Mouse (Mus musculus) midbrain, embryonic 13.5 days (tissue): Measurements from ENCODE around the gene Vps13d. TPM values are rescaled to one million over a fixed set of nuclear protein-coding genes. Genes with fewer than 3 reads are reported as not detected.

Source experiments
- ATAC-seq: fragments of 200-750 bp; cut with Nextera tagmentation; 2 replicates; pipeline ENCODE4 v1.8.0; 2017; ENCODE audit warnings: mild to moderate bottlenecking, moderate TSS enrichment, moderate library complexity
- H3K27ac ChIP-seq: fragments of 300-500 bp; sonication (generic); 2 replicates; pipeline ENCODE4 v1.5.1; 2015; ENCODE audit warnings: inconsistent platforms, mild to moderate bottlenecking, moderate library complexity
- H3K27me3 ChIP-seq: fragments of 300-500 bp; sonication (generic); 2 replicates; pipeline ENCODE4 v1.6.1; 2015; ENCODE audit warnings: mild to moderate bottlenecking, inconsistent platforms
- H3K36me3 ChIP-seq: fragments of 300-500 bp; sonication (generic); 2 replicates; pipeline ENCODE4 v1.6.1; 2015; ENCODE audit warnings: mild to moderate bottlenecking, inconsistent platforms
- H3K4me1 ChIP-seq: fragments of 300-500 bp; sonication (generic); replicated peaks from 2 replicates; pipeline ENCODE4 v1.6.1; 2015; ENCODE audit warnings: inconsistent platforms
- H3K4me2 ChIP-seq: fragments of 300-500 bp; sonication (generic); replicated peaks from 2 replicates; pipeline ENCODE4 v1.6.1; 2015; ENCODE audit warnings: moderate library complexity, mild to moderate bottlenecking, inconsistent platforms
- H3K4me3 ChIP-seq: fragments of 300-500 bp; sonication (generic); replicated peaks from 2 replicates; pipeline ENCODE4 v1.5.1; 2015; ENCODE audit warnings: mild to moderate bottlenecking, inconsistent platforms
- H3K9ac ChIP-seq: fragments of 300-500 bp; sonication (generic); replicated peaks from 2 replicates; pipeline ENCODE4 v1.6.1; 2015; ENCODE audit warnings: mild to moderate bottlenecking, inconsistent platforms
- H3K9me3 ChIP-seq: fragments of 300-500 bp; sonication (generic); 2 replicates; pipeline ENCODE4 v1.6.1; 2016; ENCODE audit warnings: mild to moderate bottlenecking, inconsistent platforms
- WGBS: fragments of 180-500 bp; shearing (Covaris S2); methylation state at CpG from one replicate; pipeline ENCODE4 v1.1.7; 2015; 5-methylcytosine and 5-hydroxymethylcytosine counted together
- polyA plus RNA-seq: library from polyadenylated mRNA; unstranded; fragments of >200 nt; fragmentation: Nextera tagmentation; extraction: Ambion mirVana; gene quantifications from 2 replicates; pipeline ENCODE4 v1.2.1, GENCODE M21; 2015

Vps13d gene
- polyA plus RNA-seq, 1 experiment from 2014 or later: 9.4 TPM

DNA sequence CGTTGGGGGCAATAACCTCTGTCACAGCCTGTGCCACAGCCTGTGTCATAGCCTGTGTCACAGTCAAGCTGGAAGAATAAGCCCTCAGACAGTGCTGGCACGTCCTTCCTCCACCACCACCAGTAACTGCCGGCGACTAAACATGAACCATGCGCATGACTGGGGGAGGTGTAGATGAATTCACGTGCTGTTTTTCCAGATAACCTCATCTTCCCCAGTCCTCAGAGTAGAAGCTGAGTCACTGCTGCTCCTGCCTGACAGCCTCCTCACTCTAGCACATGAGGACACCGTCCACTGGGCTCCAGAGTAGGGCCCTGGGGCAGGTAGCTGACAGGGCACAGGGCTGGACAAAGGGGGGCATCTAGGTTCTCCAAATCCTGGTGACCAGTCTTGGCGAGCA, 27.3 kb upstream of the Vps13d start:
- no peak for ATAC-seq
- 81% methylated on average over 8 of the region's 8 CpGs for WGBS
- H3K36me3 ChIP-seq: no peaks in the 10 kb centered on the region
- H3K4me2 ChIP-seq: no peak overlapping the region
- H3K27me3 ChIP-seq: no peaks in the 10 kb centered on the region
- H3K27ac ChIP-seq: no peak overlapping the region
- no peaks in the 10 kb centered on the region for H3K9me3 ChIP-seq
- no peaks in the 10 kb centered on the region for H3K4me1 ChIP-seq
- no peak overlapping the region for H3K9ac ChIP-seq
- H3K4me3 ChIP-seq: no peak overlapping the region

DNA sequence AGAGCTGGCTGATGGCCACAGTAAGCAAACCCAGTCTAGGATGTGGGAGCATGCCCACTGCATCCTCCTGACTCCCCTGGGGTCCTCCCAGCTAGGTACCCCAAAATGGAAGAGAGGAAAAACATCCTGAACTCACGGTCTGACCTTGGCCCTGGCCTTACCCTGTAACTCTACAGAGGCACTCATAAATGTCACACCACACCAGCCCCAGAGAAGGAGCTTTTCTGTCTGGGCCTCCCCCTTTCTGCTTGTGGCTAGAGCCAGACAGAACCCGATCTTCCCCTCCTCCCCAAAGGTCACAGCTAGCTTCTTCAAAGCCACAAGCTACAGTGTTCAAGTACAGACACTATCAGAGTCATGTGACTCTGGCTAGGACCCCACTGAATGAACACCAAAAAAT, 26.6 kb upstream of the Vps13d start:
- H3K4me1 ChIP-seq: no peaks in the 10 kb centered on the region
- no peak overlapping the region for H3K4me3 ChIP-seq
- ATAC-seq: no peak
- H3K4me2 ChIP-seq: no peak overlapping the region
- no peaks in the 10 kb centered on the region for H3K9me3 ChIP-seq
- 80% methylated on average over 2 of the region's 2 CpGs for WGBS
- H3K36me3 ChIP-seq: no peaks in the 10 kb centered on the region
- no peak overlapping the region for H3K9ac ChIP-seq
- no peak overlapping the region for H3K27ac ChIP-seq
- H3K27me3 ChIP-seq: no peaks in the 10 kb centered on the region

DNA sequence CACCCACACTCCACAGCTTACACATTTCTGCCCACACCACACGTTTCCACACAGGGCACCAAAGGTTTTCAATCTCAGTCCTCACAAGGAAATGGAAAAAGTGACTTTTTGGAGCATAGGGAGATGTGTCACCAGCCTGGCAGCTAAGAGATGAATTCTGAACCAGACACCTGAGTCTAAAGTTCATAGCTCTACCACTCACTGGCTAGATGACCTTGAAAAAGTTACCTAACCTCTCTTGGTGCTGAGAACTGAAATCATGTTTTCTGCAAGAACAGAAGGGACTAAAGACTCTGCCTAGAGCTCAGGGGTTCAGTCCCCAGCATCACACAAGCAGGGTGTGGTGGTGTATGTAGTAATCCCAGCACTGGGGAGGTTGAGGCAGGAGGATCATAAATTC, 25.2 kb upstream of the Vps13d start:
- H3K27me3 ChIP-seq: no peaks in the 10 kb centered on the region
- no peak overlapping the region for H3K9ac ChIP-seq
- no peaks in the 10 kb centered on the region for H3K36me3 ChIP-seq
- H3K4me1 ChIP-seq: no peaks in the 10 kb centered on the region
- no peaks in the 10 kb centered on the region for H3K9me3 ChIP-seq
- WGBS: 77% methylated on average over 1 of the region's 1 CpGs
- H3K4me2 ChIP-seq: no peak overlapping the region
- ATAC-seq: no peak
- no peak overlapping the region for H3K4me3 ChIP-seq
- no peak overlapping the region for H3K27ac ChIP-seq

- H3K4me1 ChIP-seq: no peaks in the 10 kb centered on the region; the same call in 1 of the 2 replicates
- no peak overlapping the region for H3K27ac ChIP-seq
- 67% methylated on average over 15 of the region's 15 CpGs for WGBS
- no peak overlapping the region for H3K9ac ChIP-seq
- no peak for ATAC-seq
- H3K4me2 ChIP-seq: no peak overlapping the region
- H3K9me3 ChIP-seq: no peaks in the 10 kb centered on the region
- H3K4me3 ChIP-seq: no peak overlapping the region
- no peaks in the 10 kb centered on the region for H3K27me3 ChIP-seq
- H3K36me3 ChIP-seq: no peaks in the 10 kb centered on the region
These were observed 24.6 kb upstream of the Vps13d start for GRCm38 (mm10) chr4:145219240-145219985.

DNA sequence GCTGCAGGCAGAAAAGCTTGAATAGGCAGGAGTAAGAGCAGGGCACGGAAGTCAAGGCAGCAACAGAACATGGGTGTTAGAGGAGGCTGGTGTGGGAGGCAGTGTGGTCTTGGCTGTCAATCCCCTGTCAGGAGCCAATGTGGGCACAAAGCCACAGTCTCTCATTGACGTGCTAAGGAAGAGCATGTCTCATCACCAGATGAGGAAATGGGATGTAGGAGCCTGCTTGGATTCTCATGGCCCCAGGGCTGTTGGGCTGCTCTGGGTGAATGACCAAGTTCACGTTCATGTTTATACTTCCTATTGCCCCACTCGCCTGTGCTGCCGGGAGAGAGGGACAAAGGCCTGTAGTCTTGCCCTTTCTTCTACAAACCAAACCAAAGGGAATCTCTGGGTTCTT, 23.0 kb upstream of the Vps13d start:
- no peak overlapping the region for H3K4me3 ChIP-seq
- H3K9ac ChIP-seq: no peak overlapping the region
- H3K4me2 ChIP-seq: no peak overlapping the region
- no peaks in the 10 kb centered on the region for H3K36me3 ChIP-seq
- WGBS: 81% methylated on average over 5 of the region's 5 CpGs
- no peak for ATAC-seq
- no peak overlapping the region for H3K27ac ChIP-seq
- no peaks in the 10 kb centered on the region for H3K9me3 ChIP-seq
- no peaks in the 10 kb centered on the region; the same call in 1 of the 2 replicates for H3K4me1 ChIP-seq
- no peaks in the 10 kb centered on the region for H3K27me3 ChIP-seq

- Histone ChIP-seq H3K36me3 (no peaks in the 10 kb centered on the region), H3K27me3 (no peaks in the 10 kb centered on the region), H3K4me1 (no peaks in the 10 kb centered on the region; the same call in 1 of the 2 replicates), H3K27ac (no peak overlapping the region), H3K4me2 (no peak overlapping the region), H3K9ac (no peak overlapping the region), H3K4me3 (no peak overlapping the region), H3K9me3 (no peaks in the 10 kb centered on the region)
- 86% methylated on average over 6 of the region's 6 CpGs for WGBS
- ATAC-seq: no peak
These were observed 22.2 kb upstream of the Vps13d start for GRCm38 (mm10) chr4:145217046-145217445.

DNA sequence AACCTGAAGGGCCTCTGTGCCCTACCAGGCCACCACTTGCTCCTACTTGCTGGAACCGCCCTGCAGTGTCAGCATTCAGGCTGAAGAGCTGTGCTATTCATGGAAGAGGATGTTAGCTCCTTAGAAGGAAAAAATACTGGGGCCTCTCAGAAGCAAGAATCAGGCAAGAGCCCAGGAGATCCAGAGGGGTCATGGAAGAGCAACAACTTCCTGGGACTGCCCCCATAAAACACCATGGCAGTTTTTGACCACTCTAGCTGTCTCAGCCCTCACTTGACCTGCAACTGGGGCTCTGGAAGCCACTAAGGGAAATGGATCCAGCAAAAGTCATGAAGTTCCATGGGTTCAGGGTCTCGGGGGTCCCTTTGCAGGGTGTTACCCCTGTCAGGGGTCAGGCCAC, 20.6 kb upstream of the Vps13d start:
- 86% methylated on average over 2 of the region's 2 CpGs for WGBS
- no peak overlapping the region for H3K9ac ChIP-seq

DNA sequence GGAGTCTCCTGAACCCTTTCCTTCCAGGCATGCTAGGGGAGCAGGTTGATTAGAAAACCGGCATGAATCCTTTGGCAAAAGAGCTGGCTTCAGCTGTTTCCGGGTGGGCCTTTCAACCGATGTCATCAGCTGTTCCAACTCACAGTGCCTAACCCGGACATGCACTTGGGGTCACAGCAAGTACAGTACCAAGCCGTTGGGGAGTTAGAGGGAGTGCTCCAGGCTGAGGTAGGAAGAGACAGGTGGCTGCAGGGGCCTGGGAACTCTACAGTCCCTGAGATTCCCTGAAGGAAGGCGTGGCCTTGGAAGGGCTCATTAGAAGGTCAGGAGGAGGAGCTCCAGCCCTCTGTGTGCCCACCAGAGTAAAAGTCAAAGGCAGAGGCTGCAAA, 20.0 kb upstream of the Vps13d start:
- Histone ChIP-seq H3K27ac (no peak overlapping the region), H3K27me3 (no peaks in the 10 kb centered on the region), H3K36me3 (no peaks in the 10 kb centered on the region), H3K9ac (no peak overlapping the region), H3K4me1 (no peaks in the 10 kb centered on the region; the same call in 1 of the 2 replicates), H3K9me3 (no peaks in the 10 kb centered on the region), H3K4me3 (no peak overlapping the region), H3K4me2 (no peak overlapping the region)
- peak; percentile 66 for ATAC-seq
- 69% methylated on average over 6 of the region's 6 CpGs for WGBS

More for the DNA sequence above, 20.6 kb upstream of the Vps13d start:
- Histone ChIP-seq H3K27ac (no peak overlapping the region), H3K4me2 (no peak overlapping the region), H3K27me3 (no peaks in the 10 kb centered on the region), H3K4me3 (no peak overlapping the region), H3K36me3 (no peaks in the 10 kb centered on the region), H3K4me1 (no peaks in the 10 kb centered on the region; the same call in 1 of the 2 replicates), H3K9me3 (no peaks in the 10 kb centered on the region)
- ATAC-seq: no peak

- WGBS: 30% methylated on average over 8 of the region's 8 CpGs
- peak; percentile 90 for ATAC-seq
- Histone ChIP-seq H3K36me3 (no peaks in the 10 kb centered on the region), H3K9ac (no peak overlapping the region), H3K27ac (no peak overlapping the region), H3K27me3 (no peaks in the 10 kb centered on the region), H3K4me2 (no peak overlapping the region), H3K9me3 (no peaks in the 10 kb centered on the region), H3K4me3 (no peak overlapping the region), H3K4me1 (no peaks in the 10 kb centered on the region; the same call in 1 of the 2 replicates)
These were observed 19.4 kb upstream of the Vps13d start for GRCm38 (mm10) chr4:145213999-145214785.

DNA sequence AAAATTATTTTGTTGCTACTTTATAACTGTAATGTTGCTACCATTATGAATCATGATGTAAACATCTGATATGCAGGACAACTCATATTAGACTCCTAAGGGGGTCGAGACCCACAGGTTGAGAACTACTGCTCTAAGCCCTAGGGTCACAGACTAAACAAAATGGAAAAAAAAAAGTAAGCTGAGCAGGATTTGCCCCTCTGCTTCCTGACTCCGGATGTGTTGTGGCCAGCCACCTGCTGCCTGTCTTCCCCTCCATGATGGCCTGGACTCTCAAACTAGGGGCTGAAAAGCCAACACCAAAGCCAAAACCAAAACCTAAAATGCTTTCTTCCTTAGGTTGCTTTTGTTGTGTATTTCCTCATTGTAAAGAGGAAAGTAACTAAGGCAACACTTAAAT, 16.3 kb upstream of the Vps13d start:
- no peaks in the 10 kb centered on the region; the same call in 1 of the 2 replicates for H3K4me1 ChIP-seq
- no peak overlapping the region for H3K4me2 ChIP-seq
- no peaks in the 10 kb centered on the region for H3K36me3 ChIP-seq
- no peaks in the 10 kb centered on the region for H3K27me3 ChIP-seq
- 75% methylated on average over 2 of the region's 2 CpGs for WGBS
- no peak overlapping the region for H3K9ac ChIP-seq
- ATAC-seq: no peak
- H3K9me3 ChIP-seq: no peaks in the 10 kb centered on the region
- no peak overlapping the region for H3K27ac ChIP-seq
- H3K4me3 ChIP-seq: no peak overlapping the region

- H3K4me3 ChIP-seq: no peak overlapping the region
- H3K9ac ChIP-seq: no peak overlapping the region
- H3K27me3 ChIP-seq: no peaks in the 10 kb centered on the region
- no peaks in the 10 kb centered on the region; the same call in 1 of the 2 replicates for H3K4me1 ChIP-seq
- no peak overlapping the region for H3K27ac ChIP-seq
- H3K36me3 ChIP-seq: no peaks in the 10 kb centered on the region
- no peaks in the 10 kb centered on the region for H3K9me3 ChIP-seq
- no peak overlapping the region for H3K4me2 ChIP-seq
- 94% methylated on average over 5 of the region's 5 CpGs for WGBS
- no peak for ATAC-seq
These were observed 15.8 kb upstream of the Vps13d start for GRCm38 (mm10) chr4:145210564-145210963.

- 49% methylated on average over 5 of the region's 5 CpGs for WGBS
- H3K36me3 ChIP-seq: no peaks in the 10 kb centered on the region
- H3K9ac ChIP-seq: no peak overlapping the region
These were observed 14.9 kb upstream of the Vps13d start for GRCm38 (mm10) chr4:145209690-145210088.

More at GRCm38 (mm10) chr4:145209690-145210088, 14.9 kb upstream of the Vps13d start:
- Histone ChIP-seq H3K4me2 (no peak overlapping the region), H3K4me3 (no peak overlapping the region), H3K4me1 (no peaks in the 10 kb centered on the region; the same call in 1 of the 2 replicates), H3K27ac (no peak overlapping the region), H3K9me3 (no peaks in the 10 kb centered on the region), H3K27me3 (no peaks in the 10 kb centered on the region)
- no peak for ATAC-seq
